Mouse (Mus musculus) megakaryocyte, embryonic 14.5 days (primary cell): ENCODE measurements around the gene Gm28539.

Experiments used
- FLI1 ChIP-seq: IDR thresholded peaks from 2 replicates; pipeline ENCODE4 v1.6.1; 2012; ENCODE audit warnings: low read length, inconsistent platforms, mixed read lengths
- GATA1 ChIP-seq: IDR thresholded peaks from 3 replicates; pipeline ENCODE4 v1.6.1; 2012; ENCODE audit warnings: mixed read lengths, low read length, inconsistent platforms, borderline replicate concordance

- no peak for TF ChIP-seq GATA1
- no peak for TF ChIP-seq FLI1
Measured at GRCm38 (mm10) chr16:18952813-18953212, 116.4 kb downstream of the Gm28539 start.
